Mouse (Mus musculus) limb, embryonic 13.5 days (tissue): ENCODE results near the gene Yy2. TPM values are rescaled to one million over a fixed set of nuclear protein-coding genes. Genes with fewer than 3 reads are reported as not detected.

Source experiments
- ATAC-seq: fragments of 200-750 bp; cut with Nextera tagmentation; 2 replicates; pipeline ENCODE4 v1.8.0; 2017; ENCODE audit warnings: low read depth, moderate number of reproducible peaks, moderate TSS enrichment; ENCODE audit not compliant: low FRiP score
- H3K27ac ChIP-seq: fragments of 300-500 bp; sonication (generic); 2 replicates; pipeline ENCODE4 v1.5.1; 2015; ENCODE audit warnings: inconsistent platforms, mild to moderate bottlenecking, moderate library complexity
- H3K27me3 ChIP-seq: fragments of 300-500 bp; sonication (generic); 2 replicates; pipeline ENCODE4 v1.6.1; 2015; ENCODE audit warnings: mild to moderate bottlenecking, inconsistent platforms
- H3K36me3 ChIP-seq: fragments of 300-500 bp; sonication (generic); 2 replicates; pipeline ENCODE4 v1.6.1; 2015; ENCODE audit warnings: inconsistent platforms, mild to moderate bottlenecking, moderate library complexity
- H3K4me1 ChIP-seq: fragments of 300-500 bp; sonication (generic); 2 replicates; pipeline ENCODE4 v1.6.1; 2015; ENCODE audit warnings: inconsistent platforms
- H3K4me2 ChIP-seq: fragments of 300-500 bp; sonication (generic); replicated peaks from 2 replicates; pipeline ENCODE4 v1.6.1; 2015; ENCODE audit warnings: inconsistent platforms, mild to moderate bottlenecking, moderate library complexity
- H3K4me3 ChIP-seq: fragments of 300-500 bp; sonication (generic); 2 replicates; pipeline ENCODE4 v1.5.1; 2015; ENCODE audit warnings: moderate library complexity, mild to moderate bottlenecking, inconsistent platforms
- H3K9ac ChIP-seq: fragments of 300-500 bp; sonication (generic); 2 replicates; pipeline ENCODE4 v1.6.1; 2015; ENCODE audit warnings: mild to moderate bottlenecking, inconsistent platforms
- H3K9me3 ChIP-seq: fragments of 300-500 bp; sonication (generic); 2 replicates; pipeline ENCODE4 v1.6.1; 2016; ENCODE audit warnings: inconsistent platforms
- WGBS: fragments of 180-500 bp; shearing (Covaris S2); methylation state at CpG from one replicate; pipeline ENCODE4 v1.1.7; 2015; 5-methylcytosine and 5-hydroxymethylcytosine counted together
- polyA plus RNA-seq: library from polyadenylated mRNA; unstranded; fragments of >200 nt; fragmentation: Nextera tagmentation; extraction: Ambion mirVana; gene quantifications from 2 replicates; pipeline ENCODE4 v1.2.1, GENCODE M21; 2015

Yy2 gene
- 4.6 and 5.3 TPM in 2 replicates for polyA plus RNA-seq

GRCm38 (mm10) chrX:157568840-157569239 is at the start of gene Yy2:
Yy2 (minus strand) TSS chrX:157568985.
- Histone ChIP-seq H3K9ac (no peak within 1 kb of the TSS), H3K27me3 (no peaks in the 10 kb centered on the region), H3K4me1 (no peaks in the 10 kb centered on the region), H3K4me2 (no peak within 1 kb of the TSS), H3K9me3 (no peaks in the 10 kb centered on the region), H3K27ac (no peak within 1 kb of the TSS), H3K36me3 (peaks cover 13% of the 10 kb centered on the region), H3K4me3 (no peak within 1 kb of the TSS)
- 85% methylated on average over 26 of the region's 26 CpGs for WGBS
- no peak for ATAC-seq

DNA sequence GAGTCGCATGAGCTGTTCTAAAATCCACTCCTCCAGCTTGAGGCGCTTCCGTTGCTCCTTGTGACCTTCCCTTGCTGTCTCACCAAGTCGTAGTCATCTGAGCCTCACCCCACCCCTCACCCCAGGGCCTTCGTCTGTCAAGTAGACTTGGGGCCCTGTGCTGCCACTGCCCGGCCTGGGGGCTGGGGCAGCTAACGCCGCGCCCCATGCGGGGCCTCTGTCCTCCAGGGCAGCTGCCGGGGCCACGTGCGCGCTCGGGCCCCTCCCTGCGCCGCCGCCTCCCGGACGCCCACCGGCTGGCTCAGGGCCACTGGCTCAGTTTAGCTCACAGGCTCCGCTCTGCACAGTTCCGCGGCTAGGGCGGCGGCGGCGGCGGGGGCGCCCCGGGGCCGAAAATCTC is 44.1 kb upstream of the Yy2 start:
- Histone ChIP-seq H3K9me3 (no peaks in the 10 kb centered on the region), H3K27ac (no peak overlapping the region), H3K4me2 (peak overlapping the region; percentile 56), H3K4me3 (peak overlapping the region; percentile 2; the same call in 1 of the 2 replicates), H3K9ac (no peak overlapping the region), H3K4me1 (peaks cover 3% of the 10 kb centered on the region; the same call in 1 of the 2 replicates), H3K27me3 (no peaks in the 10 kb centered on the region; the same call in 1 of the 2 replicates), H3K36me3 (no peaks in the 10 kb centered on the region)
- 24% methylated on average over 32 of the region's 32 CpGs for WGBS
- ATAC-seq, result 0 out of 2 replicates have a peak, but pooled peaks have one; percentile 40

DNA sequence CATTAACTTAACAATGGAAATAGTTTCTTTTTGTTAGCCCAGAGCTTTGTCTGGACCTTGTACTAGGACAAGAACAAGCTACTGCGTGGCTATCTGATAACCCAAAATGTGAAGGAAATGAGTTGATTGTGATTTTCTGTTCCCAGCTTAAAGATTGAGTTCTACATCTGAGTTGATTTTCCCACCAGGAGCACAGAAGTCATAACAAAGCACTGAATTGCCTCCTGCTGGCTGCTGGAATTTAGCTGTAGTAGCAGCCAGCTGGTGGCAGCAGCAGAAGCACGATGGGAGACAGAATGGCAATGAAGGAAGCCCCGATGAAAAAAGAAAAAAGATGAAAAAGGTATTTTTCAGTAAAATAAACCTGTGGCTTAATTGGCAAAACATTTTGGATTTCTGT is 32.7 kb upstream of the Yy2 start:
- Histone ChIP-seq H3K4me3 (no peak overlapping the region), H3K27ac (no peak overlapping the region), H3K36me3 (no peaks in the 10 kb centered on the region), H3K4me1 (peaks cover 5% of the 10 kb centered on the region; the same call in 1 of the 2 replicates), H3K9me3 (no peaks in the 10 kb centered on the region), H3K27me3 (no peaks in the 10 kb centered on the region; the same call in 1 of the 2 replicates), H3K9ac (no peak overlapping the region), H3K4me2 (no peak overlapping the region)
- ATAC-seq, result no peak
- WGBS, result 13% methylated on average over 3 of the region's 3 CpGs

DNA sequence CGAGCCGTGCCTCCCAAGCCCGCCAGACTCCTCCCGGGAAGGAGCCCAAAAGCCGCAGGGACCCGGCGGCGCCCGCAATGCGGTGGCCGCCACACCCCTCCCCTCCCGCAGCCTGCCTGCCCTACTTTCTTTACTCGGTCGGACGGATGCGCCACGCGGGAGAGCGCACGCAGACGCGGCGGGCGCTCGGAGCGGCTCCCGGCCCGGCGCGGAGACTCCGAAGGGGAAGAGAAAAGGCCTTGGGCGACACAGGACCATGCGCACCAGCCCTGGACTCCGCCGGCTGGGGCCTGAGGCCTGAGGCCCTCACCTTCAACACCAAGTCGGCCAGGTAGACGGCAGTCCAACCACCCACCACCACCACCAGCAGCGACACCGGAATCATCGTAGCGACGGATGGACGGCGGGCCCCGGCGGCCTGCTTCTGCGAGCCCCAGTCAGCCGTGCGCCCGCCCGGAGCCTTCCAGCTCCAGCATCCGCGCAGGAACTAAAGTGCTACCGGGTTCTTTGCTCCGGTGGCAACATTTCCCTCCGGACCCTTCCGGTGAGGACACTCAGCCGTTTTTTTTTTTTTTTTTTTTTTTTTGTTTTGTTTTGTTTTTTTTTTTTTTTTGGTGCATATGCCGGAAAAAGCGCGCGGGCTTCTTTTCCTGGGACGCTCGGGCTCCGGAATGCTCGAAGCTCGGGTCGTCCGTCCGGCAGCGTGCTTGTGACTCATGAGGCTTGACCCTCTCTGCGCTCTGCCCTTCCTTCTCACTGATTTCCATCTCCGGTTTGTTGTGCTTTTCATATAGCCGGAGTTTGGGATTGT is 29.6 kb upstream of the Yy2 start, which contains the start of gene Mbtps2:
Gene Mbtps2 (minus strand): TSS at position 530 of the 811 bp plus-strand sequence.
- Histone ChIP-seq H3K4me2 (peak within 1 kb of the TSS; percentile 58), H3K27me3 (no peaks in the 10 kb centered on the region), H3K27ac (peak within 1 kb of the TSS; percentile 91), H3K4me3 (peak within 1 kb of the TSS; percentile 60), H3K4me1 (peaks cover 5% of the 10 kb centered on the region; the same call in 1 of the 2 replicates), H3K36me3 (no peaks in the 10 kb centered on the region), H3K9me3 (no peaks in the 10 kb centered on the region), H3K9ac (peak within 1 kb of the TSS; percentile 81)
- WGBS, result 12% methylated on average over 51 of the region's 74 CpGs
- ATAC-seq, result peak; percentile 85

GRCm38 (mm10) chrX:157597585-157598185 is 28.9 kb upstream of the Yy2 start:
- Histone ChIP-seq H3K4me1 (peaks cover 5% of the 10 kb centered on the region; the same call in 1 of the 2 replicates), H3K9me3 (no peaks in the 10 kb centered on the region), H3K9ac (peak overlapping the region; percentile 81), H3K27ac (peak overlapping the region; percentile 91), H3K36me3 (no peaks in the 10 kb centered on the region), H3K4me3 (peak overlapping the region; percentile 60), H3K4me2 (peak overlapping the region; percentile 58), H3K27me3 (no peaks in the 10 kb centered on the region)
- 16% methylated on average over 17 of the region's 17 CpGs for WGBS
- ATAC-seq, result peak; percentile 26; the same call in 1 of the 2 replicates

- ATAC-seq, result no peak
- H3K27ac ChIP-seq, result no peak overlapping the region
- no peaks in the 10 kb centered on the region for H3K27me3 ChIP-seq
- peak overlapping the region; percentile 60 for H3K4me3 ChIP-seq
- H3K9me3 ChIP-seq, result no peaks in the 10 kb centered on the region
- H3K4me1 ChIP-seq, result peaks cover 5% of the 10 kb centered on the region; the same call in 1 of the 2 replicates
- no peaks in the 10 kb centered on the region for H3K36me3 ChIP-seq
- H3K4me2 ChIP-seq, result peak overlapping the region; percentile 58
- H3K9ac ChIP-seq, result no peak overlapping the region
- 64% methylated on average over 5 of the region's 5 CpGs for WGBS
Measured at GRCm38 (mm10) chrX:157596802-157597201, 28.0 kb upstream of the Yy2 start.

GRCm38 (mm10) chrX:157595927-157596326 is 27.1 kb upstream of the Yy2 start:
- Histone ChIP-seq H3K4me1 (peaks cover 5% of the 10 kb centered on the region; the same call in 1 of the 2 replicates), H3K4me2 (no peak overlapping the region), H3K4me3 (no peak overlapping the region), H3K9me3 (no peaks in the 10 kb centered on the region), H3K36me3 (no peaks in the 10 kb centered on the region), H3K9ac (no peak overlapping the region), H3K27me3 (no peaks in the 10 kb centered on the region), H3K27ac (no peak overlapping the region)
- WGBS, result 83% methylated on average over 6 of the region's 6 CpGs
- ATAC-seq, result no peak

DNA sequence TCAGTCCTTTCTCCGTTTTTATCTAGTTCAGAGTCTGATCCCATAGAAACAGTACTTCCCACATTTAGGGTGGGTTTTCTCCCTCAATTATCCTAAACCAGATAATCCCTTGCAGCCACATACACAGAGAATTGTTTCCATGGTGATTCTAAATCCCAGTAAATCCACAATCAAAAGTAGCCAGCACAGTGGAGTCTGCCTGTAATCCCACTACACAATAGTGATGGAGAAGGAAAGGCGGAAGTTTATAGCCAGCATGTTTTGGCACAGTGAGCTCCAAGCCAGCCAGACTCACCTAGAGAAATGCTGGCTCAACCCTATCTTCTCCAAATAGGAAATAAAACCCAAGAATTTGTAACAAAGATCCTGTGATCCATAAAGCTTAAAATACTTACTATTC is 25.8 kb upstream of the Yy2 start:
- H3K4me1 ChIP-seq, result peaks cover 5% of the 10 kb centered on the region; the same call in 1 of the 2 replicates
- 83% methylated on average over 2 of the region's 2 CpGs for WGBS
- H3K9me3 ChIP-seq, result no peaks in the 10 kb centered on the region
- no peak overlapping the region for H3K9ac ChIP-seq
- H3K27me3 ChIP-seq, result no peaks in the 10 kb centered on the region
- H3K27ac ChIP-seq, result no peak overlapping the region
- no peaks in the 10 kb centered on the region for H3K36me3 ChIP-seq
- H3K4me2 ChIP-seq, result no peak overlapping the region
- H3K4me3 ChIP-seq, result no peak overlapping the region
- ATAC-seq, result no peak

GRCm38 (mm10) chrX:157587001-157587400 is 18.2 kb upstream of the Yy2 start:
- 85% methylated on average over 5 of the region's 5 CpGs for WGBS
- no peak for ATAC-seq
- Histone ChIP-seq H3K27ac (no peak overlapping the region), H3K4me1 (no peaks in the 10 kb centered on the region), H3K9me3 (no peaks in the 10 kb centered on the region), H3K36me3 (no peaks in the 10 kb centered on the region), H3K9ac (no peak overlapping the region), H3K4me3 (no peak overlapping the region), H3K27me3 (no peaks in the 10 kb centered on the region), H3K4me2 (no peak overlapping the region)

DNA sequence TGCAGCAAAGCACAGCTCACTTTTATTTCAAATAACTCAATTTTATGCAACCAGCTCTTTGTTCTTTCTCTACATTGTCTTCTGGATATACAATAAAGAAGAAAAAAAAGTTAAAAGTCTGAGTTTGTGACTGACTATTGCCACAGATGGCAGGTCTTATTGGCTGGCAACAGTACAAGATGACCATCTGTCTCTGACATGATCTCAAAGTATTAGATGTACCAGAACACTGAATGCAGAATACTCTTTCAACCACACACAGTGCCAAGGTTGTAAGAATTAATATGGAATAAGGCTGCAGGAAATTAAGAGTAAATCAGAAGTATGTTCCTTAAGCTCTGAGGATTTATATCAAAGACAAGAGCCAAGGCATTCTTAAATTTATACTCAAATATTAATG is 17.6 kb upstream of the Yy2 start:
- no peaks in the 10 kb centered on the region for H3K27me3 ChIP-seq
- H3K36me3 ChIP-seq, result no peaks in the 10 kb centered on the region
- no peak for ATAC-seq

GRCm38 (mm10) chrX:157579108-157579614 is 10.4 kb upstream of the Yy2 start:
- Histone ChIP-seq H3K4me1 (no peaks in the 10 kb centered on the region), H3K36me3 (peaks cover 3% of the 10 kb centered on the region; the same call in 1 of the 2 replicates), H3K27ac (no peak overlapping the region), H3K9ac (no peak overlapping the region), H3K4me3 (no peak overlapping the region), H3K4me2 (no peak overlapping the region), H3K27me3 (no peaks in the 10 kb centered on the region), H3K9me3 (no peaks in the 10 kb centered on the region)
- WGBS, result 78% methylated on average over 6 of the region's 6 CpGs
- ATAC-seq, result no peak

More for the DNA sequence above, 17.6 kb upstream of the Yy2 start:
- H3K9me3 ChIP-seq, result no peaks in the 10 kb centered on the region
- no peak overlapping the region for H3K4me3 ChIP-seq
- no peak overlapping the region for H3K4me2 ChIP-seq
- no peaks in the 10 kb centered on the region for H3K4me1 ChIP-seq
- H3K27ac ChIP-seq, result no peak overlapping the region
- no peak overlapping the region for H3K9ac ChIP-seq

GRCm38 (mm10) chrX:157574683-157575082 is 5.9 kb upstream of the Yy2 start:
- no peak for ATAC-seq
- H3K27ac ChIP-seq, result no peak overlapping the region
- H3K36me3 ChIP-seq, result peaks cover 5% of the 10 kb centered on the region; the same call in 1 of the 2 replicates
- no peak overlapping the region for H3K4me3 ChIP-seq
- H3K27me3 ChIP-seq, result no peaks in the 10 kb centered on the region
- 93% methylated on average over 2 of the region's 2 CpGs for WGBS
- no peak overlapping the region for H3K4me2 ChIP-seq
- no peak overlapping the region for H3K9ac ChIP-seq
- no peaks in the 10 kb centered on the region for H3K9me3 ChIP-seq
- no peaks in the 10 kb centered on the region for H3K4me1 ChIP-seq
